Mouse (Mus musculus): ENCODE results near the gene A3galt2. TPM values are rescaled to one million over a fixed set of nuclear protein-coding genes. Genes with fewer than 3 reads are reported as not detected.

A3galt2 gene
- polyA plus RNA-seq, 1 experiment, result 1.4 TPM

DNA sequence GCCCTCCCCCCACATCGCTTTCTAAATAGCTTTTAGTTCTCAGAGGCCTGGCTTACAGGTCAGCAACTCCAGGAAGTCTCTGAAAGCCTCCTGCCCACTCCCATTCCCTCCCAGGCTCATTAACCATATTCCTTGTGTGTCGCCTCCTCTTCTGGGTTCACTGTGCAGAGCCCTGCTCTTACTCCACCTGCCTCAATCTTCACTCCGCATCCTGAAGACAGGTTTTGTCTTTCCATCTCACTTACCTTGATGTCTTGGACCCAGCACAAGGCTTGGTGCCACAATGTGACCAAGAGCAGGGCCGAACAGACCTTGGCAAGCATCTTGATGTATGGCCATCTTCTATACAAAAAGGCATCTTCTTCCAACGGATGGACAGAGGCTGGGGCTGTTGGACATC is 4.0 kb downstream of the A3galt2 start:
- DNase-seq (ENCODE audit: low read depth), result no peak

DNA sequence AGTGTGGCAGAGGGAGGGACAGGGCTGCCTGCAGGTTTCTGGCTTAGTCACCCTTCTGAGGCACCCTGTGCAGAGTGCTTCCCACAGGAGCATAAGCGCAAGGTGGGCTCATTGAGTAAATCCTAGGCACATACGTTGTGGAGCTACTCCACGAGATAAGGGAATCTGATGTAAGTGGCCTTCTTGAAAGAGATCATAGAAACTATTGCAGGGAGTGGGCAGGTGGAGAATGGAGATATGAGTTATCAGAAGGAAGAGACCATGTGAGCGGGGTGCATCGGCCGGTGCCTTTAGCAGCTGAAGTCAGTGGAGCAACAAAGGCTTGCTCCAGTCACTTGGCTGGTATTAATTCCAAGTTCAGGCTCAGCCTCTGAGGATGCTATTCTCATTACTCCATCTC is 4.9 kb downstream of the A3galt2 start:
- no peak for DNase-seq (ENCODE audit: low read depth)

DNA sequence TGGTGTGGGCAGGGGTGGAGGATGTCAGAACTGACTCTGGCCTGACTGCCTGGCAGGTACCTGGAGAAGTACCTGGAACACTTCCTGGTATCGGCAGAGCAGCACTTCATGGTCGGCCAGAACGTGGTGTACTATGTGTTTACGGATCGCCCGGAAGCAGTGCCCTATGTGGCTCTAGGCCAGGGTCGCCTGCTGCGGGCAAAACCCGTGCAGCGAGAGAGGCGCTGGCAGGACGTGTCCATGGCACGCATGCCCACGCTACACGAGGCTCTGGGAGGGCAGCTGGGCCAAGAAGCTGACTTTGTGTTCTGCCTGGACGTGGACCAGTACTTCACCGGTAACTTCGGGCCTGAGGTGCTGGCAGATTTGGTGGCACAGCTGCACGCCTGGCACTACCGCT is 11.8 kb downstream of the A3galt2 start:
- no peak for DNase-seq (ENCODE audit: low read depth)

DNA sequence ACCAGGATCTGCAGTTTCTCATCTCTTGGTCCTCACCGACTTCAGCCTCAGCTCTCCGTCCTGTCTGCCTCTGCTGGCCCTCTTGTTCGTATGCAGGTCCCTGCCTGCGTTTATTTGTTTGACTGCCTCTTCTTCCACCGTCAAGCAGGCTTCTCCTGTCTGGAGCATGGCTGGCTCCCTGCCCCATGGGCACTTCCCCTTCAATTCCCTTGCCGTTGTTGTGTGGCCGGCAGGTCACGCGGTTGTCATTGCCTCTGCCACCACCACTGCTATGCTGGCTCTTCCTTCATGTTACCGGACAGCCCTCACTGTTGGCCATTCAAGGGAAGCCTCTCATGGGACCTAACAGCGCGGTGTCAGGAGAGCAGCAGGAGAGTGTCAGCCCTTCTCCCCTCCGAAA is 13.0 kb downstream of the A3galt2 start:
- DNase-seq (ENCODE audit: low read depth), result no peak

DNA sequence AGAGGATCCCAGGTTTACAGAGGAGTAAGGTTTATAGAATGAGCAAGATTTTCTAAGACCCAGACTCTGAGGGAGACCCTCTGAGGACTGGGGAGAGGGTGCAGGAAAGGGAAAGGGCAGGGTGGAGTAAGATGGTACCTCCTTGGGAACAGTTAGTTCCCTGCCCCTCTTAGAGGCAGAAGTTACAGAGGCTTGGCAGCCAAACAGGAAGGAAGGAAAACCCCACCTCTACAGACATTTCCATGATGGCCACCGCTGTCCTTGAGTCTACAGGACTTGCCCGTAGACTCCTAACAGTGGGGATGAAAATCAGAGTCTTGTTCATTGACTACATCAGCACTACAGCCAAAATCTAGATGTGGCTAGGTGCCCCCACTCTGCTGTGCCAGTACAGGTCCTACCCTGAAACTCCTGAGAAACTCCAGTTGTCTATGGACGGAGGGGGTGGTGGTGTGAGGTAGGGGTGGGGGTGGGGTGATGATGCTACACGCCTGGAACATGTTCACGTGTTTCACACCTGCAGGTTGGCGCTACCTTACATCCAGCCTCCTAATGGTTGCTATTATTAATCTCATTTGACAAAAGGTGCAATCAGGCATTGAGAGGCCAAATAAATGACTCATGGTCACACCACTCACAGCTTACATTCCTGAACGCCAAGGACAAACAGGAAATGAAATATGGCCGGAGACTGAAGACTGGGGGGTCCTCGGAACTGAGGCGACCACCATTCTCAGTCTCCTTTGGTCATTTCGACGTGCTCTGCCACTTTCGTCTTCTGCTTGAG is 14.6 kb downstream of the A3galt2 start:
- no peak for DNase-seq (ENCODE audit: low read depth)

DNA sequence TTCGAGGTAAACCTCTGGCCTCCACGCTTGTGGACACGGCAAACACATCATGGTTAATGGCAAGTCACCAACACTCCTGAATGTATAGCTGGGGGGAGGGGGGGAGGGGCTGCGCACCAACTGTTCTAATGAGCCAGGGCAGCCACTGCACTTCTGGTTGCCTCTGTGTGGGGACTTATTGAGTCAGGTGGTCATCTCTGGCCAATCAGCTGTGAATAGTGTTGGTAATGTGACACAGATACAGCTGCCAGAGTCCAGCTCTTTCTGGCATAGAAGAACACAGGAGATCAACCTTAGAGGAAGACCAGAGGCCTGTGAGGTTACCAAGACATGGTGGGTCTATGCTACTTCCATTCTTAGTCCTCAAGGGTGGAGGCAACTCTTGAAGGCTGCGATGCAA is 15.5 kb downstream of the A3galt2 start:
- no peak for DNase-seq (ENCODE audit: low read depth)

DNA sequence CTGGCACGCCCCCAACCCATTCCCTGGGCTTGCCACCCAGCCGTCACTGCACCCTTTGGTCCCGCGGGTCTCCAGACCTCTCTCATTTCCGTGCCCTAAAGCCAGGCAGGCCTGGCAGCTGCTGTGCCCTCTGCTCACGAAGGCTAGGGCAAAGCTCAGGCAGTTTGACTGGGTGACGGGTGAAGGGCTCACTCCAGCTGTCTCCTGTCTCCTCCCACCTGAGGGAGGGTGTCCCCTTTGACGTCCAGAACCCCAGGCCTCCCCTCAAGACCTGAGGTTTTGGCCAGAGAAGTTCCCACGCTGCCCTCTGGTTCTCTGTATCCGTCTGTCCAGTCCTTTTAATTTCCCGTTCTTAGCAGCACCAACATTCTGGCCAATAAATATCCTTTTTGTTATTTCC is 18.7 kb downstream of the A3galt2 start:
- DNase-seq (ENCODE audit: low read depth), result no peak

DNA sequence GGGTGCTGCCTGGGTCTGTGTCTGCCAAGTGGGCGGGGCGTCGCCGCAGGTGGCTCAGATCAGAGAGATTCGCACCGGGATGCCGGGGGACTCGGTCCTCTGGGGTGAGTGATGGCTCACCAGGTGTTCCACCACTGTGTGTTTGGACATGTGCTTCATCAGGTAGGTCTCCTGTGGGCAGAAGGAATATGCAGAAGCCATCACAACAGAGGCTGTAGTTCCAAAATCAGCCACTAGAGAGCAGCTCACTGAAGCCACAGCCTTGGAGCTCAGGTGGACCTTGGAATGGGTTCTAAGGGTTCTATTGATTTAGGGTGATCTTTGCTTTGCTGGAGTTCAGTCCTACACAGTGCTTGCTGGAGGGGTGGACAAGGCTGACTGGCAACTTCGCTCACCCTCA is 19.3 kb downstream of the A3galt2 start:
- no peak for DNase-seq (ENCODE audit: low read depth)

DNA sequence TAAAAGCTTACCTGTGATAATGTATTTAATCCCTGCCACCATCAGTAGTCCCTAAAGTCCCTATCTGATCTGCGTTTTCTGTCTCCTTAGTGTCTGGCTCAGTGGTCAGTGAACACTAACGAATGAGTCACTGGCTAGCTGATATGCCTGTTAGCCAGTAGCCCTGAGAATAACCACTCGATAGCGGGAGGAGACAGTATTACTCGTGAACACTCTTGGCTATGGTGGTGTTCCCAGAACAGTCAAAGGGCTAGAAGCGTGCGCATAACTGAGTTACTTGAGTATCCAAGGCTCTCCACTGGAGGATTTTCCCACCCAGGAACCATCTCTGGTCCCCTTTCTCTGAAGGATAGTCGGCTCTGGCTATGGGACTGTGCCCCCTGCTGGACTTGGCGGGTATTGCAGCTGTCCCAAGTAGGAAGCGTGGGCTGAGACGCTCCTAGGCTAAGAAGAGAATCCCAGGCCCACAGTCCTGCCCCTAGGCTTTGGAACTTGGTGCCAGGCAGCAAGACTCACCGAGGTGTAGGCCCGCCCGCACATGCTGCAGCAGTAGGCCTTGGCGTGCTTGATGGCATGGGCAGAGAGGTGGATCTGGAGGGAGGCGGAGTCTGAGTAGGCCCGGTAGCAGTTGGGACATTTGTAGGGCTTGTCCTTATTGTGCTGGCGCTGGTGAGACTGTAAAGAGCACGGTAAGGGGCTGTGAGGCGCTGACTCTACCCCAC is 21.6 kb downstream of the A3galt2 start:
- DNase-seq (ENCODE audit: low read depth), result peak; percentile 94

DNA sequence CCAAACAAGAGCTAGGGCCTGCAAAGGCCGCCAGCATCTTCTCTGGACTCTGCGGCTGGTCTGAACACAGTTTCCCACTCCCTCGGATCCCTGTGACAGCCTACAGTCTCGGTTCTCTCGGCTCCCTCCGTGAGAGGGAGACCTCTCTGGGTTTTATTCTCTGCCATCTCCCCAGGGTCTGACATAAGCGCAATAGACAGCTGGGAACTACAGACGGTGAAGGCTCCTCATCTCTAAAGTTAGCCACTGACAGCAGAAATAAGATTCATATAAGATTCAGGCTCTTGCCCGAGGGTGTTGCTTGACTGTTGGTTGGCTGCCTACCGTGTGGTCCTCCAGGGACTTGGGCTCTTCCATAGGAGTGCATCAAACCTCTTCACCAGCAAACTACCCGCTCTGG is 22.4 kb downstream of the A3galt2 start:
- DNase-seq (ENCODE audit: low read depth), result no peak

DNA sequence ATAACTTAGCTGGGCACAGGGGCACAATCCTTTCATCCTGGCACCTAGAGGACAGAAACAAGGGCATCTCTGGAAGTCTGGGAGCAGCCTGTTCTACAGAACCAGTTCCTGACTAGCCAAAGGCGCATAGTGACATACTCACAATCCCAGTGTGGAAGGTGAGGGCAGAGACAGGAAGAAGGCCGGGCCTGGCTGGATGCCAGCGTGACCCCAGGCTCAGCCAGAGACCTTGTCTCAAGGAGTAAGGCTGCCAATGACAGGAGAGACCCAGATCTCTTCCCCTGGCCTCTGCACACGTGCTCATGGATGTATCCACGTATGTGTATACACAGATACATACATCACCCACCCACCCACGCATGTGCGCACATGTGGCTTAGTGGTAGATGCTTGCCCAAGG is 26.9 kb downstream of the A3galt2 start:
- DNase-seq (ENCODE audit: low read depth), result no peak

DNA sequence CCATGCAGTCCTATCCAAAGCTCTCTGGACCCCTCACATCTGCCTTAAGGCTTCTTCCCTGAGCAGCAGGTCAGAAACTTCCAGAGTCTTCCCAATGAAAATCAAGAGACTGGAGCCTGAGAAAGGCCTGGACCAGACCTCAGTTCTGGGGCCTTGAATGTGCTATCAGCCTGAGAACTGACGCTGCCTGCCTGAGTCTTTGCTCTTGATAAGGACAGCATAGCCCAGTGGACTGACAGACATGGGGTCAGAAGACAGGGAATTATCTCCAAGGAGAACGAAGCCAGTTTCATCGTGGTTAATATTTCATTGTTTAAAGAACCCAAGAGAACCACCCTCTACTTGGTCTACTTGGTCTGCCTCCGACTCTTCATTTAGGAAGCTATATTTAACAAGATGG is 27.5 kb downstream of the A3galt2 start:
- no peak for DNase-seq (ENCODE audit: low read depth)

DNA sequence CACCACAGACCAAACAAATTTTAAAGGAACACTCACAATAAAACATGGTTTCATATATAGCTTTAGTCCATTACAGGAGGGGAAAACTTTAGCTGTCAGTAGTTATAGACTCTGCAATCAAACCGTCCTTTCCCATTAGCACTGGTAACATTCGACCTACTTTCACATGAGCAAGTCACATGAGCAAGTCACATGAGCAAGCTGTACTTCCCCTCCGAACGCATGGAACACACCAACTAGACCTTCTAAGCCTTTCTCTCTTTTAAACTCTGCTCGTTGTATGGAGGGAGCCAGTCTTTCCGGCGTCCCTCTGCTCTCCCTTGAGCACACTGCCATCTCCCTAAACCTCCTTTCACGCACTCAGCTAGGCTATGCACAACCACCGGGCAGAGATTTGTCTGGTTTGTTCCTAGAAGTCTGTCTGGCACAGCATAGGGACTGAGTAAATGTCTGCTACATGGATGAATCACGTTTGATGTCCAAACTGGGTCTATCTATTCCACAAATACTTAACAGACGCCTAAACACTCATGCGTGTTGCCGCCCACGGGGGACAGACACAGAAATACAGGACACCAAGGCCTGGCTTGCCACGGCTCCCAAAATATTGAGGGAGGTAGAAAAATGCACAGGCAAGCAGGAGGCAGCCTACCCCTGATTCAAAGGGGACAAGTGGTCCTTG is 29.9 kb downstream of the A3galt2 start:
- DNase-seq (ENCODE audit: low read depth), result no peak

DNA sequence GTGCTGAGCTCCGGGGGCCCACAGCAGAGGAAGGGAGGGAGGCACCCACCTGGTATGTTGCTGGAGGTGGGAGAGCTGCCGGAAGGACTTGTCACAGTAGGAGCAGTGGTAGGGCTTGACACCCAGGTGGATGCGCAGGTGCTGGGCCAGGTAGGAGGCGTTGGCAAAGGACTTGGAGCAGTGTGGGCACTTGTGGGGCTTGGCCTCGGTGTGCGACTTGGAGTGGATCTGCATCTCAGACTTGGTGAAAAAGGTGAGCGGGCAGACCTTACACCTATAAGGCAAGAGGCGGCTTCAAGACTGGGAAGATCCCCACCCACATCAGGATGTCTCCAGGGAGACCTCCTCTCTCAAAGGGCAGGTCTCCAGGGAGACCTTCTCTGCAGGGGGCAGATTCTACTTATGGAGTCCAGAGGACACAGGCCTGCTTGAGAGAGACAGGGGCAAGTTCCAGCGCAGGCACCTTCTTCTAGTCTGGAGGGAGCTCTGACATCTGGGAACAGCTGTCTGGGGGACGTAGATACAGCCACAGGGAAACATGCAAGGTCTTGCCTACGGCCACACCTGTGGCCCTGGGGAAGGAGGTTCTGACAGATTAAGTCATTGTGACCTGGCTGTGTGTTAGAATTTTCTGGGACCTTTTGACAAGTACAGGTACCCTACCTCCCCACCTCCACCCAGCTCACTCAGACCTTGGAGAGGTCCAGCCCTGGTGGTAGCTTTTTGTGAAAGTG is 30.9 kb downstream of the A3galt2 start:
- DNase-seq (ENCODE audit: low read depth), result no peak

DNA sequence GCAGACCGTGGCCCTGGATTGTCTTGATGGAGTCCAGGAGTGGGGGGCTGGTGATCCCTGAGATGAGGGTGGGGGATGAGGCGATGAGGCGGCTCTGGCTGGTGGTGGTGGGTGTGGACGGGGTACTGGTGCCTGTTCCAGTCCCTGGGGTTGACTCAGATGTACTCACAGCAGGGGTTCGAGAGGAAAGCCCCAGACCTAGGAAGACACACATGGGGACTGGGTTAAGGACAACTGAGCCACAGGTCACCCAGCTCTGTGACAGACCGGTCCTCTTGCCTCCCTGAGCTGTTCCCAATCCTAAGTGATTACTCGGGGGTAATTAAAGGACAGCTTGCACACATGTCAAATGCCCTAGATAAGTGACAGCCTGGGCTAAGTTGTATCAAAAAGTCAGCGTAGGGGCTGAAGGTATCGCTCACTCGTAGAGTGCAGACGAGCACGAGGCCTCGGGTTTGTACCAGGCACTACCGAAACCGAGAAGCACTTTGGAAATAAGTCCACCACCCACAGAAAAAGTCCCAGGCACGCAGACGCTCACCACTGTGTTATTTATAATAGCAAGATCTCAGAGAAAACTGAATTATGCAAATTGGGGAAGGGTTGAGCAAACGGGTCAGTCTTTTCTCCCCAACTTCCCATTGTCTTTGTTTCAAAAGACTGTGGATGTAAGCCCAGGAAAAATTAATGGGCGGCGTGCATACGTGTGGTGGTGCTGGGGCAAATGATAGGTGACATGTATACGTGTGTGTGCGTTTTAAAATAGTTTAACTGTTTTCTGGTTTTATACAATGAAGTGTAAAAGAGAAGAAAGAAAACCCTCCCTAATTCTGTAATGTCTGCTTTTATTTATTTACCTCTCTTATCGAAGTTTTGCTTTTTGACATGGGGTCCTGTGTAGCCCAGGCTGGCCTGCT is 32.1 kb downstream of the A3galt2 start:
- DNase-seq (ENCODE audit: low read depth), result no peak

DNA sequence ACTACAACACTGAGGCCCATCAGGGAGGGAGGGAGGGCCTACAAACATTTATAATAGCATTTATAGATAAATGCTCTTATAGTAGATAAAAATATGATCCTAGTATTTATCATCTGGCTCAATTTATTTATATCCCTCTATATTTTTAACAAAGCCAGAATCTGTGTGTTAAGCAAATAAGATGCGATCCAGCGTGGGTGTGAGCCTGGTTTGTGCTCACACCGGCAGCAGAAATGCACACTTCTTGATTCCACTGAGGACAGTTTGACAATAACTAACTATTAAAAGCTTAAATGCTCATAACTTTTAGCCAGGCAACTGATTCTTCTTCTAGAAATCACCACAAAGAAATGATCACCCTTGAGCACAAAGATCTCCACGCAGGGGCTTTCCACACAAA is 32.9 kb downstream of the A3galt2 start:
- DNase-seq (ENCODE audit: low read depth), result no peak

DNA sequence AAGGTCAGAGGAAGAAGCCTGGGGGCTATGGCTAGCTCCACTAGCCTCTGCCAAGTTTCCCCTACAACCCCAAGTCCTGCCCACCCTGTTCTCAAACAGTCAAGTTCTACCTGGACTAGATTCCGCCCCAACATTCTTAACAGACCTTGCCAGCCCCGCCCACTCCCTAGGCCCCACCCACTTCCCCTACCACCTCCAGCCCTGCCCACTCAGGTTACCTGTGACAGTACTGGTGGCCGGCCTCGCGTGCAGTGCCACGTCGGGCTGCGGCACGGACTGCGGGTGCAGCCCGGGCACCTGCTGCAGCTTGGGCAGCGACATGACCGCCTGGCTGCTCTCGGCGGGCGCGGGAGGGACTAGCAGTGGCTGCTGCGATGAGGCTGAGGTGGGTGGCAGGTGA is 34.5 kb downstream of the A3galt2 start:
- DNase-seq (ENCODE audit: low read depth), result no peak

DNA sequence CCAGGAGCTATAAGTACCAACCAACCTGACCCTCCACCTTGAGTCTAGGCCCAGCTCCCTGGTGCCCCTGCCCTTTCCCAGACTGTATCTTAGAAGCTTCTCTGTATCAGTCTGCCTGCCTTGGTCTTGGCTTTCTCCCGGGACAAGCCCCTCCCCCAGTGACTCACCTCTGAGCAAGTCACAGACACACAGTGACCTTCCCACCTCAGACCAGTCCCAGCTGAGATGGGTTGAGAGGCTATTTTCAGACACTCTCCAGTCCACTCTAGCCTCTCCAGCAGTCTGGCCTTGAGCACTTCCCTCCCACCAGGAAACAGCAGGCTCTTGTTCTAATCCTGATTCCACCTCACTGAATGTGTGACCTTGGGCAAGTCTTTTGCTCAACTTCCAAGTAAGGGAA is 38.5 kb downstream of the A3galt2 start:
- no peak for DNase-seq (ENCODE audit: low read depth)

DNA sequence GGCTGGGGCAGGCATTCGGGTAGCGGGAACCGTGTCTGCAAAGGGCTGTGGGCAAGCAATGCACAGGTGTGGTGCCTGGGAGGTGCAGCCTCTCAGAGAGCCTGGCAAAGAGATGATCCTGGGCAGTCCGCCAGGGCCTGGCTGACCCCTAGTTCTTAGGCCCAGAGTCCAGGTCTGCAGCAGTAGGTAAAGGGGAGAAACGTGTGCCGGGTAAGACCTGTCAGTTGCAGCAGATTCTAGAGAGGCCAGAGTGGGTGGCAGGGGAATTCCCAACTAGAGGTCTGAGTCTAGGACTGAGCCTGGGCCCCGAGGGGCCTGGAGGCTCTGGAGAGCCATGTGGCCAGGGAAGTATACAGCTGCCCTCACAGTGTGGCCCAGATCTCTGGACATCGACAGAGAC is 39.0 kb downstream of the A3galt2 start:
- no peak for DNase-seq (ENCODE audit: low read depth)

DNA sequence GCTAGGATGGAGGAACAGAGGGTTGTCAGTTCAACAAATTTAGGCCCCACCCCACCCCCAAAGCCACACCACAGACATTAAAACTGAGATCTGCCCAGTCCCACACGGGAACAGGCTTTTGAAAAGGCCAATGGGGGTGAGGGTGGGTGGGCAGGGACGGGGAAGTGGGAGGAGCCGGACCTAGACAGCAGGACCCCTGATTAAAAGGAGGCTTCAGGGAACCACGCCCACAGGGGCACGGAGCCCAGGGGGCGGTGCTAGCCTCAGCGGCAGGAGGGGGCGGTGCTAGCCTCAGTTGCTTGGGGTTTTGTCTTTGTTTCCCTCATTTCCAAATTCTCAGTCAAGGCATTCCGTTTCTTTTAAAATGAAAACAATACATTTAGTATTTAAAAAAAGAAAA is 40.4 kb downstream of the A3galt2 start:
- DNase-seq (ENCODE audit: low read depth), result no peak

DNA sequence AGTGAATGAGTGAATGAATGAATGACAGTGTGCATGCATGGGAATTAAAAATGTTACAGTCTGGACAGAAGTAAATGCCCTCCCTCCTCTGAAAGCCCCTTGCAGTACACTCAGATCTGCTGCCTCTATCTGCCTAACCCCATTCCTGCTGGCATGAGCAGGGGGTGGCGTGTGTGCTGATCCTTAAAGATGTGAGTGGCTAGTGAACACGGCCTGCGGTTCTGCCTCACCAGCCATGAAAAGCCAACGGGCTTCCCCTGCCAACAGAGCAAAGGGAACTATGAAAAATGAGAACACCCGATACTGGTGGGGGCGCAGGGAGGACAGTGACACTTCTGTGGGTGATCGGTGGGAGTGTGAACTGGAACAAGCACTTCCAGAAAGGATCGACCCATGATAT is 41.6 kb downstream of the A3galt2 start:
- no peak for DNase-seq (ENCODE audit: low read depth)

Measured in gonadal fat pad, adult 2 months (tissue).